Mouse (Mus musculus) CH12.LX (cell line): Measurements from ENCODE around the gene Jak2. TPM values are rescaled to one million over a fixed set of nuclear protein-coding genes. Genes with fewer than 3 reads are reported as not detected.

Experiments used
- DNase-seq: peaks from one replicate; pipeline ENCODE4 v3.0.0-alpha.2; 2013; ENCODE audit errors: extremely low read depth
- H3K27ac ChIP-seq: 2 replicates; pipeline ENCODE4 v1.5.1; 2012; ENCODE audit warnings: low read depth, mild to moderate bottlenecking, control low read depth, moderate library complexity; ENCODE audit not compliant: insufficient read depth
- H3K27me3 ChIP-seq: replicated peaks from 2 replicates; pipeline ENCODE3; 2012; ENCODE audit warnings: inconsistent platforms
- H3K36me3 ChIP-seq, 2 experiments: replicated peaks in 1 of 2; 2 replicates each; pipeline versions ENCODE3 to v1.6.1; 2012; ENCODE audit warnings: inconsistent platforms in 1 of 2, low read length in 1 of 2, mild to moderate bottlenecking in 1 of 2, mixed read lengths in 1 of 2, moderate library complexity in 1 of 2; ENCODE audit not compliant: control insufficient read depth in 1 of 2, insufficient read depth in 1 of 2
- H3K4me1 ChIP-seq, 2 experiments: 2 replicates each; pipeline ENCODE4 v1.6.1; 2012; ENCODE audit warnings: inconsistent platforms in 1 of 2, moderate library complexity in 1 of 2; ENCODE audit not compliant: insufficient read depth in 2 of 2, control insufficient read depth in 1 of 2
- H3K4me2 ChIP-seq: 2 replicates; pipeline ENCODE4 v1.6.1; 2012; ENCODE audit warnings: low read depth, mild to moderate bottlenecking, control low read depth; ENCODE audit not compliant: poor library complexity, insufficient read depth, severe bottlenecking
- H3K4me3 ChIP-seq, 3 experiments: fragments of 150-350 bp in 1 of 3; sonication (generic) in 1 of 3; replicated peaks in 1 of 3; 2 replicates each; pipeline versions ENCODE3 to v1.5.1; 2011 to 2012; ENCODE audit warnings: low read depth in 2 of 3, low read length in 2 of 3, mild to moderate bottlenecking in 2 of 3, moderate library complexity in 2 of 3, control low read depth in 1 of 3, improper control_type of control experiment in 1 of 3, inconsistent platforms in 1 of 3, mixed read lengths in 1 of 3; ENCODE audit not compliant: poor library complexity in 1 of 3
- H3K79me2 ChIP-seq: replicated peaks from 2 replicates; pipeline ENCODE4 v1.6.1; 2012; ENCODE audit warnings: mild to moderate bottlenecking, moderate library complexity; ENCODE audit not compliant: control insufficient read depth, poor library complexity, insufficient read depth, severe bottlenecking; ENCODE audit errors: extremely low read depth
- H3K9ac ChIP-seq: 2 replicates; pipeline ENCODE4 v1.6.1; 2012; ENCODE audit warnings: low read depth, mild to moderate bottlenecking, control low read depth, moderate library complexity; ENCODE audit not compliant: insufficient read depth
- H3K9me3 ChIP-seq: replicated peaks from 2 replicates; pipeline ENCODE3; 2012; ENCODE audit warnings: low read length, inconsistent platforms, mixed read lengths
- BHLHE40 ChIP-seq: IDR thresholded peaks from 2 replicates; pipeline ENCODE4 v1.6.1; 2011; ENCODE audit warnings: mild to moderate bottlenecking, low read depth, low read length, improper control_type of control experiment
- CTCF ChIP-seq, 2 experiments: IDR thresholded peaks in 1 of 2; conservative IDR thresholded peaks in 1 of 2; 2 replicates each; pipeline ENCODE4 v1.5.1; 2011 to 2012; ENCODE audit warnings: low read depth in 2 of 2, low read length in 2 of 2, improper control_type of control experiment in 1 of 2, inconsistent platforms in 1 of 2, mild to moderate bottlenecking in 1 of 2, moderate library complexity in 1 of 2
- ELF1 ChIP-seq: IDR thresholded peaks from 2 replicates; pipeline ENCODE4 v1.6.1; 2014; ENCODE audit warnings: low read depth, mild to moderate bottlenecking, inconsistent platforms, low read length, improper control_type of control experiment
- ETS1 ChIP-seq: conservative IDR thresholded peaks from 2 replicates; pipeline ENCODE4 v1.6.1; 2012; ENCODE audit warnings: low read depth, mild to moderate bottlenecking, inconsistent platforms, low read length, improper control_type of control experiment, moderate library complexity
- HCFC1 ChIP-seq: IDR thresholded peaks from 2 replicates; pipeline ENCODE4 v1.6.1; 2012; ENCODE audit warnings: low read depth, mild to moderate bottlenecking, inconsistent platforms, low read length, improper control_type of control experiment
- IRF4 ChIP-seq: IDR thresholded peaks from 2 replicates; pipeline ENCODE4 v1.6.1; 2014; ENCODE audit warnings: low read depth, mild to moderate bottlenecking, inconsistent platforms, low read length, improper control_type of control experiment
- JUN ChIP-seq: IDR thresholded peaks from 2 replicates; pipeline ENCODE4 v1.6.1; 2011; ENCODE audit warnings: low read depth, mild to moderate bottlenecking, low read length, improper control_type of control experiment, moderate library complexity; ENCODE audit not compliant: insufficient read depth
- JUND ChIP-seq: conservative IDR thresholded peaks from 2 replicates; pipeline ENCODE4 v1.6.1; 2011; ENCODE audit warnings: low read depth, low read length, improper control_type of control experiment
- KAT2A ChIP-seq: IDR thresholded peaks from 2 replicates; pipeline ENCODE4 v1.6.1; 2012; ENCODE audit warnings: low read length, improper control_type of control experiment, inconsistent platforms; ENCODE audit not compliant: insufficient replicate concordance
- MAX ChIP-seq: IDR thresholded peaks from 2 replicates; pipeline ENCODE4 v1.6.1; 2011; ENCODE audit warnings: low read length, improper control_type of control experiment
- MXI1 ChIP-seq: IDR thresholded peaks from 2 replicates; pipeline ENCODE4 v1.6.1; 2011; ENCODE audit warnings: mild to moderate bottlenecking, low read depth, low read length, improper control_type of control experiment
- POLR2A ChIP-seq: IDR thresholded peaks from 2 replicates; pipeline ENCODE4 v1.6.1; 2011; ENCODE audit warnings: low read depth, mild to moderate bottlenecking, improper control_type of control experiment, low read length
- RCOR1 ChIP-seq: conservative IDR thresholded peaks from 2 replicates; pipeline ENCODE4 v1.6.1; 2012; ENCODE audit warnings: low read depth, mild to moderate bottlenecking, inconsistent platforms, low read length, improper control_type of control experiment
- SIN3A ChIP-seq: IDR thresholded peaks from 2 replicates; pipeline ENCODE4 v1.6.1; 2012; ENCODE audit warnings: low read length, improper control_type of control experiment, inconsistent platforms
- TCF12 ChIP-seq: IDR thresholded peaks from 2 replicates; pipeline ENCODE4 v1.6.1; 2014; ENCODE audit warnings: low read depth, mild to moderate bottlenecking, inconsistent platforms, low read length, improper control_type of control experiment
- UBTF ChIP-seq: IDR thresholded peaks from 2 replicates; pipeline ENCODE4 v1.6.1; 2012; ENCODE audit warnings: low read depth, mild to moderate bottlenecking, inconsistent platforms, low read length, improper control_type of control experiment, moderate library complexity
- USF1 ChIP-seq: IDR thresholded peaks from 2 replicates; pipeline ENCODE4 v1.6.1; 2014; ENCODE audit warnings: low read depth, mild to moderate bottlenecking, inconsistent platforms, low read length, improper control_type of control experiment
- USF2 ChIP-seq: conservative IDR thresholded peaks from 2 replicates; pipeline ENCODE4 v1.6.1; 2011; ENCODE audit warnings: low read depth, low read length, improper control_type of control experiment
- ZC3H11A ChIP-seq: IDR thresholded peaks from 2 replicates; pipeline ENCODE4 v1.6.1; 2012; ENCODE audit warnings: low read depth, mild to moderate bottlenecking, inconsistent platforms, low read length, improper control_type of control experiment
- dilution Hi-C: fragments of 300-500 bp; cut with MboI; formaldehyde crosslinking; loops from 2 replicates; pipeline ENCODE4 v1.14.3; 2020; ENCODE audit warnings: low sequenced_read_pairs; ENCODE audit not compliant: extremely low pct_unique_long_range_greater_than_20kb, extremely low pct_ligation_motif_present
- in situ Hi-C: fragments of 300-500 bp; cut with MboI; formaldehyde crosslinking; loops from 3 replicates; pipeline ENCODE4 v1.14.3; 2019; ENCODE audit warnings: low sequenced_read_pairs, low pct_ligation_motif_present, low pct_unique_long_range_greater_than_20kb, mixed read lengths
- polyA plus RNA-seq: library from polyadenylated mRNA; unstranded; fragments of >175 nt; gene quantifications from 2 replicates; pipeline ENCODE4 v1.2.1, GENCODE M21; 2012; ENCODE audit warnings: low read depth; ENCODE audit not compliant: insufficient read length
- total RNA-seq, 2 experiments: library from RNA; depleted of rRNA; stranded (reverse); fragments of 300-350 nt in 1 of 2; fragments of >200 nt in 1 of 2; gene quantifications; 2 replicates each; pipeline ENCODE4 v1.2.3; 2012 to 2014

Gene Jak2
- total and polyA plus RNA-seq, 3 experiments = 6.6 to 11.5 (median 8.4) TPM

DNA sequence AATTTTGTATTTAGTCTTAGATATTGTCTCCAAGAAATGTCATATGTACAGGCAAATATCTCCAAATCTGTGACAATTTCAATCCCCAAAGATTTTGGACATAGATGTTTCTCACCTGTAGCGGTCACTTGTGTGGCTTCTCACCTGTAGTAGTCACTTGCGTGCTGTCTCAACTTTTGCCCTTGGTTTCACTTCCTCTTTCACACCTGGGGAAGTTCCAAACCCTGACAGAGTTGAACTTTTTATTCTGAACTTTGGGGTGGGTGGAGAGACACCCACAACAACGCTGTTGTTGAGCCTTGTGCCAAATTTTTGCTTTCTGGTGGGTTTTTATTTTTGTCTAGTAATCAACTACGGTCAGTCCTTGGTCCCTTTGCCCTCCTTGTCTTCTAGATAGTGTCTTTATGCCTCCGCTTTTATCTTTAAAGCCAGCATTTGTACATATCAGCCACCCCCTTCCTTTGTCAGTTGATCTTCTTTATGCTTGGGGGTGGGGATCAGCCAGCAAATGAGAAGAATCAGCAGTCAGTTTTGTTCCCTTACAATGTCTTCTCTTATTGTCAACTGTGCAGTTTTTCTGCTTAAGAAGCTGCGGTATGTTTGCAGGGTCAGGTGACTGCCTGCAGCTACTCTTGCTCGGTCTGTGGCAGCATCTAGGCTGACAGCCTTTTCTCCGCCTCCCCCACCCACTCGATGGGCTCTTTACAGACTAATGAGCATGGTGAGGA, 14.8 kb upstream of the Jak2 start (continued):
- TF ChIP-seq BHLHE40 (peak; percentile 77), JUND (no peak), MAX (0 out of 2 replicates have a peak, but pooled peaks have one; percentile 10), ETS1 (peak; percentile 54), USF1 (peak; percentile 47), TCF12 (peak; percentile 62; the same call in 1 of the 2 replicates), RCOR1 (no peak), UBTF (no peak), USF2 (no peak), SIN3A (peak; percentile 45; the same call in 1 of the 2 replicates), HCFC1 (no peak), MXI1 (no peak), POLR2A (no peak), KAT2A (no peak), JUN (no peak), IRF4 (peak; percentile 94), ZC3H11A (no peak), CTCF (conservative IDR thresholded peaks at IDR 0.05 in 1 of 2, IDR thresholded peaks at IDR 0.05 in 1 of 2; ENCODE audit: low read depth in 2 of 2, low read length in 2 of 2) (no peak)

DNA sequence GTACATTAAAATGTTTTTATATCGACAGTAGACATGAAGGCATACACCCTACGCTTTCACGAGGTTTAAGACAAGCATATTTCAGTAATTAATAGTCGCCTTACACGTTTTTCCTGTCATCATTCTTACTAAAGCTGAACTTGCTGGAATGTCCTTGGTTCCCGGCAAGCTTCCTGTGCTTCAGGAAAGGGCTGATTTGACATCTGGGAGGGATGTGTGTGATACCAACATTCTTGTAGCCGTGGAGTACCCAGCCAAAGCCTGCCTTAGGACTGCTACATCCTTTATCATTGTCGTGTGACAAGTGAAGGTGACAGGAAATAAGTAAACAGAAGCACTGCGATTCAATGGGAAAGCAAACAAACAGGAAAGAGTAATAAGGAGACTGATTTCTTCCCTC, 13.5 kb upstream of the Jak2 start:
- Histone ChIP-seq H3K36me3 (no peaks in the 10 kb centered on the region), H3K9ac (no peak overlapping the region), H3K9me3 (no peaks in the 10 kb centered on the region), H3K79me2 (no peaks in the 10 kb centered on the region), H3K4me2 (no peak overlapping the region), H3K27ac (no peak overlapping the region), H3K4me3 (no peak overlapping the region), H3K4me1 (peaks cover 19 to 51% of the 10 kb centered on the region in 2 experiments)
- dilution Hi-C loops (no loop called here), in situ Hi-C loops (no loop called here)
- DNase-seq = no peak
- TF ChIP-seq ELF1 (no peak), MAX (no peak), HCFC1 (no peak), UBTF (no peak)
- TF ChIP-seq, all 38 proteins: peak for 0
- H3K27me3 ChIP-seq = no peaks in the 10 kb centered on the region
